Mouse (Mus musculus): Measurements from ENCODE around the gene Zfp697.
"Not testable (repeated sequence)": the region's sequence is repeated elsewhere in the genome, so short reads cannot be mapped to it uniquely, and the experiment has no call there.

DNA sequence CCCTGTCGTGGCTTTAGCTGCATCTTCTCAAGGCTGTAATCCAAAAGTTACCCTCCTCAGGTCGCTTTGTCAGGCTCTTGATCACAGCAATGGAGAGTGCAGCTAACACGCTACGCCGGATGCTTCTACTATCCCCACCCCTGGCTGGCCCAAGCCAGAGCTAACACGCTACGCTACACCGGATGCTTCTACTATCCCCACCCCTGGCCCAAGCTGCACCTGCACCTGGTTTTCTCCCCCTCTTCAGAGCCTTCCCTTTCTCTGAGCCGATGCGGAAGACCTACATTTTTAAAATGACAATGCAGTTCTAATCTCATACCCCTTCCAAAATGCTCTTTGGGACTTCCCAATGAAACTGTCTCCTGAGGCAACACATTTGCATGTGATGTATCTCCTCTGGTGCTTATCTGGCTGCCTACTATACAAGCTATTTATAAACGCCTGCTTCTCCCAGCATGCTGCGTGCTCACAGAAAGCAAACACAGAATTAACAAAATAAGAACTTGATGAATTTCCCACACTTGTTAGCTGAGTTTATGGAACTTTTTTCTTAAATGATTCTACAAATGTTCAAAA is 24.4 kb downstream of the Zfp697 start:
- not testable (repeated sequence) for TF ChIP-seq CTCF (IDR thresholded peaks at IDR 0.05; ENCODE audit: low read depth, low read length); POLR2A (IDR thresholded peaks at IDR 0.05; ENCODE audit: borderline replicate concordance, low read depth, low read length)
